ENCODE assay signal across 9 mouse cellular contexts in the genomic region with DNA sequence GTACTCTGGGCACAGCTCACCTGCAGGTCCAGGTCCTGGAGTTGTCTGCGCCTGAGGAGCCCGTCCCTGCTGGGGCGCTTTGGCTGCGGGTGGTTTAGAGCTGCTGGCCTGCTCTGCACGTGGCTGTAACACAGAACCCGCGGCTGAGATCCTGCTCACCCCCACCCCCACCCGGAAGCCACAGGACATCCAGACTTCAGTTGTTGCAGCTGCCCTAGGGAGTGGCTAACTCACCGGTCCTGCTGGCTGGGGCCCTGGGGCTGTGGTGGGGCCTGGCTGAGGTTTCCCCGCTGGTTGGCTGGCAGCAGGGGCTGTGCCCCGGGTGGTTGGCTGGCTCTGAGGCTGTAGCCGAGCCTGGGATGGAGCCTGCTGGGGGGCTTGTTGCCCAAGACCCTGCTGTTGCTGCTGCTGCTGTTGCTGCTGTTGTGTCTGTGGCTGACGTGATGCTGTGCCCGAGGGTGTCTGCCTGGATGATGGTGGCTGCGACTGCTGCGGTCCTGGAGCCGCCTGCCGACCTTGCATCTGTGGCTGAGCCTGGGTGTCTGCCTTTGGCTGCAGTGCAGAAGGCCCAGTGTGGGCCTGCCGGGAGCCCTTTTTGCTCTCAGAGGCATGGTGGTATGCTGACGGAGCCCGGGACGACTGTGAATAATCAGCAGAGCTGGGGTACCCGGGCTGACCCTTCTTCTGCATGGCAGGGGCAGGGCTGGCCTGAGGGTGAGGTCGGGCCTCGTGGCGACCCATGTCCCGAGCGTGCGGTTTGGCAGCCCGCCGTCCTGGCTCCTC. TPM values are rescaled to one million over a fixed set of nuclear protein-coding genes. Genes with fewer than 3 reads are reported as not detected.
DNase-seq lines count a peak whose midpoint lies in the region; ATAC-seq and TF ChIP-seq lines count a peak whose summit lies in the region.
"Had no signal": no experiment of that assay in that cellular context is flagged by ENCODE, and none has a peak within 500 bp of the region (broad histone marks: within the 10 kb centered on the region; RNA-seq: fewer than 3 reads in every experiment).

No protein-coding gene starts in this region.

- ATAC-seq in hindbrain, postnatal 0 days: peak; percentile 30
- peak; percentile 28; the same call in 1 of the 2 replicates for ATAC-seq in midbrain, postnatal 0 days (ENCODE audit: low FRiP score)

- no peaks in the 10 kb centered on the region for H3K4me1 ChIP-seq in hindbrain, postnatal 0 days (ENCODE audit: insufficient read depth, low read length)
- no peaks in the 10 kb centered on the region for H3K4me1 ChIP-seq in midbrain, postnatal 0 days (ENCODE audit: insufficient read depth, low read length)

- no peak overlapping the region for H3K27ac ChIP-seq in hindbrain, postnatal 0 days
- no peak overlapping the region for H3K27ac ChIP-seq in midbrain, postnatal 0 days (ENCODE audit: low read depth, low read length)

- H3K27me3 ChIP-seq in hindbrain, postnatal 0 days (ENCODE audit: insufficient read depth, low read length): no peaks in the 10 kb centered on the region
- H3K27me3 ChIP-seq in midbrain, postnatal 0 days (ENCODE audit: insufficient read depth, low read length): no peaks in the 10 kb centered on the region

- WGBS in hindbrain, postnatal 0 days: 24% methylated on average over 31 of the region's 31 CpGs
- 39% methylated on average over 31 of the region's 31 CpGs for WGBS in midbrain, postnatal 0 days

- TF ChIP-seq CTCF in hindbrain, postnatal 0 days (IDR thresholded peaks at IDR 0.05; ENCODE audit: low read depth): no peak
- TF ChIP-seq CTCF in midbrain, postnatal 0 days (IDR thresholded peaks at IDR 0.05): no peak

- H3K4me2 ChIP-seq in hindbrain, postnatal 0 days (ENCODE audit: low read depth, low read length): no peak overlapping the region
- H3K4me2 ChIP-seq in midbrain, postnatal 0 days (ENCODE audit: low read depth, low read length, poor library complexity, severe bottlenecking): no peak overlapping the region

- H3K4me3 ChIP-seq in hindbrain, postnatal 0 days (ENCODE audit: low read length): no peak overlapping the region
- no peak overlapping the region for H3K4me3 ChIP-seq in midbrain, postnatal 0 days (ENCODE audit: low read depth, low read length)

- no peaks in the 10 kb centered on the region for H3K9me3 ChIP-seq in hindbrain, postnatal 0 days (ENCODE audit: low read length)
- no peaks in the 10 kb centered on the region for H3K9me3 ChIP-seq in midbrain, postnatal 0 days (ENCODE audit: low read length)

- peak; percentile 38 for DNase-seq in adrenal gland, postnatal 14 days
- DNase-seq in adrenal gland, adult 8-10 months: no peak
- DNase-seq in spleen, postnatal 4 days (ENCODE audit: low spot score in 2 of 2): peak; percentile 62 to 82
- DNase-seq in spleen, postnatal 14 days (ENCODE audit: low spot score in 2 of 2): no peak
- peak; percentile 29 for DNase-seq in hindbrain, postnatal 0 days (ENCODE audit: low spot score)
- DNase-seq in midbrain, postnatal 0 days (ENCODE audit: low spot score): no peak
- no peak for DNase-seq in adrenal gland, adult (ENCODE audit: inconsistent age in 2 of 2, low spot score in 1 of 2)
- no peak for DNase-seq in urinary bladder, postnatal 4 days (ENCODE audit: low spot score in 2 of 2)

- H3K36me3 ChIP-seq in hindbrain, postnatal 0 days (ENCODE audit: insufficient read depth, low read length): peaks cover 17% of the 10 kb centered on the region; the same call in 1 of the 2 replicates
- peaks cover 70% of the 10 kb centered on the region for H3K36me3 ChIP-seq in midbrain, postnatal 0 days (ENCODE audit: insufficient read depth, low read length)

- H3K9ac ChIP-seq in hindbrain, postnatal 0 days (replicated peaks; ENCODE audit: low read length): no peak overlapping the region; the same call in 1 of the 2 replicates
- no peak overlapping the region for H3K9ac ChIP-seq in midbrain, postnatal 0 days (replicated peaks; ENCODE audit: low read length, poor library complexity, severe bottlenecking)

RNA-seq across cellular contexts. Expression of a gene that starts 10.6 kb away (rescaled TPM):
- total RNA-seq in adrenal gland, postnatal 14 days (2021): 76.2 and 76.5 TPM in 2 replicates
- total RNA-seq in adrenal gland, adult 8-10 months (2022): 100 to 1,000 TPM; 104 to 125 (median 109) TPM
- 47.8 and 53.3 TPM in 2 replicates for total RNA-seq in hindbrain, postnatal 0 days (2014; rRNA removed)
- 39.6 and 40.4 TPM in 2 replicates for polyA plus RNA-seq in hindbrain, postnatal 0 days (2015; fragmentation: Nextera tagmentation; extraction: Ambion mirVana)
- total RNA-seq in midbrain, postnatal 0 days (2014; rRNA removed): 32.3 and 45.1 TPM in 2 replicates
- polyA plus RNA-seq in midbrain, postnatal 0 days (2015; fragmentation: Nextera tagmentation; extraction: Ambion mirVana): 38.3 and 42.7 TPM in 2 replicates

RNA-seq across cellular contexts. Expression of a gene that starts 21.8 kb away (rescaled TPM):
- total RNA-seq in adrenal gland, postnatal 14 days (2021): 54.2 and 66.6 TPM in 2 replicates
- 100 to 1,000 TPM in 1 of 4 experiments, 10 to 100 TPM in 3; 68.2 to 108 (median 86.5) TPM for total RNA-seq in adrenal gland, adult 8-10 months (2022)
- total RNA-seq in hindbrain, postnatal 0 days (2014; rRNA removed): 59.0 and 60.4 TPM in 2 replicates
- polyA plus RNA-seq in hindbrain, postnatal 0 days (2015; fragmentation: Nextera tagmentation; extraction: Ambion mirVana): 41.8 and 43.8 TPM in 2 replicates
- total RNA-seq in midbrain, postnatal 0 days (2014; rRNA removed): 46.3 and 60.6 TPM in 2 replicates
- 44.1 and 49.1 TPM in 2 replicates for polyA plus RNA-seq in midbrain, postnatal 0 days (2015; fragmentation: Nextera tagmentation; extraction: Ambion mirVana)

RNA-seq across cellular contexts. Expression of a gene that starts 24.7 kb away (rescaled TPM):
- 1.4 and 20.2 TPM in 2 replicates for total RNA-seq in adrenal gland, postnatal 14 days (2021)
- under 1 TPM in 1 of 4 experiments, not detected in 3; 0.10 TPM for total RNA-seq in adrenal gland, adult 8-10 months (2022)
- total RNA-seq in hindbrain, postnatal 0 days (2014; rRNA removed): 0.29 TPM in 1 of 2 replicates, not detected in the other
- polyA plus RNA-seq in hindbrain, postnatal 0 days (2015; fragmentation: Nextera tagmentation; extraction: Ambion mirVana): not detected in 2 replicates
- total RNA-seq in midbrain, postnatal 0 days (2014; rRNA removed): 0.14 TPM in 1 of 2 replicates, not detected in the other
- polyA plus RNA-seq in midbrain, postnatal 0 days (2015; fragmentation: Nextera tagmentation; extraction: Ambion mirVana): not detected in 2 replicates
- total RNA-seq: neutrophil, adult 5-6 weeks had no signal

RNA-seq across cellular contexts. Expression of a gene that starts 52.0 kb away (rescaled TPM):
- total RNA-seq in adrenal gland, postnatal 14 days (2021): 4.1 and 4.4 TPM in 2 replicates
- 1 to 10 TPM; 2.4 to 6.6 (median 4.1) TPM for total RNA-seq in adrenal gland, adult 8-10 months (2022)
- total RNA-seq in hindbrain, postnatal 0 days (2014; rRNA removed): 4.8 and 6.1 TPM in 2 replicates
- polyA plus RNA-seq in hindbrain, postnatal 0 days (2015; fragmentation: Nextera tagmentation; extraction: Ambion mirVana): 1.8 and 2.1 TPM in 2 replicates
- total RNA-seq in midbrain, postnatal 0 days (2014; rRNA removed): 2.5 and 3.7 TPM in 2 replicates
- 1.4 and 1.6 TPM in 2 replicates for polyA plus RNA-seq in midbrain, postnatal 0 days (2015; fragmentation: Nextera tagmentation; extraction: Ambion mirVana)

RNA-seq across cellular contexts. Expression of a gene that starts 55.9 kb away (rescaled TPM):
- total RNA-seq in adrenal gland, postnatal 14 days (2021): 20.2 and 20.9 TPM in 2 replicates
- 10 to 100 TPM; 23.5 to 31.6 (median 28.2) TPM for total RNA-seq in adrenal gland, adult 8-10 months (2022)
- total RNA-seq in hindbrain, postnatal 0 days (2014; rRNA removed): 13.0 and 13.3 TPM in 2 replicates
- polyA plus RNA-seq in hindbrain, postnatal 0 days (2015; fragmentation: Nextera tagmentation; extraction: Ambion mirVana): 17.1 and 18.1 TPM in 2 replicates
- 13.4 and 18.7 TPM in 2 replicates for total RNA-seq in midbrain, postnatal 0 days (2014; rRNA removed)
- polyA plus RNA-seq in midbrain, postnatal 0 days (2015; fragmentation: Nextera tagmentation; extraction: Ambion mirVana): 14.9 and 17.8 TPM in 2 replicates

Comparison
In these comparisons a context has a peak if more than half of its experiments do, and no peak if none do; other contexts are left out.
1. DNase-seq: peak in adrenal gland, postnatal 14 days (single experiment), spleen, postnatal 4 days (2 of 2) and hindbrain, postnatal 0 days (single experiment); none in adrenal gland, adult 8-10 months (single experiment), spleen, postnatal 14 days (0 of 2), midbrain, postnatal 0 days (single experiment), adrenal gland, adult (0 of 2) and urinary bladder, postnatal 4 days (0 of 2).